Mouse (Mus musculus): ENCODE data around the gene Hint1. TPM values are rescaled to one million over a fixed set of nuclear protein-coding genes. Genes with fewer than 3 reads are reported as not detected.
A peak's percentile ranks its signal among the peaks of the same experiment; 100 is the strongest.

Gene Hint1
- polyA plus RNA-seq, 1 experiment: 558 TPM

- H3K27ac ChIP-seq (replicated peaks; ENCODE audit: low read depth, low read length): no peak overlapping the region
- H3K4me1 ChIP-seq (ENCODE audit: control insufficient read depth, insufficient read depth, insufficient read length, low read length): peaks cover 6% of the 10 kb centered on the region; the same call in 1 of the 2 replicates
Observed at GRCm38 (mm10) chr11:54899657-54900056, 33.5 kb downstream of the Hint1 start.

GRCm38 (mm10) chr11:54902333-54903323, 36.4 kb downstream of the Hint1 start, which contains the start of gene Gpx3:
Gpx3 (plus strand) TSS chr11:54902453.
- Histone ChIP-seq H3K27ac (replicated peaks; ENCODE audit: low read depth, low read length) (peak within 1 kb of the TSS; percentile 45), H3K4me1 (ENCODE audit: control insufficient read depth, insufficient read depth, insufficient read length, low read length) (peaks cover 15% of the 10 kb centered on the region), H3K4me3 (ENCODE audit: insufficient read depth, low read depth, low read length) (peak within 1 kb of the TSS; percentile 79)

More at GRCm38 (mm10) chr11:54899657-54900056, 33.5 kb downstream of the Hint1 start:
- H3K4me3 ChIP-seq (ENCODE audit: insufficient read depth, low read depth, low read length): no peak overlapping the region

GRCm38 (mm10) chr11:54903339-54903738, 37.2 kb downstream of the Hint1 start:
- Histone ChIP-seq H3K4me1 (ENCODE audit: control insufficient read depth, insufficient read depth, insufficient read length, low read length) (peaks cover 15% of the 10 kb centered on the region), H3K27ac (replicated peaks; ENCODE audit: low read depth, low read length) (peak overlapping the region; percentile 45), H3K4me3 (ENCODE audit: insufficient read depth, low read depth, low read length) (peak overlapping the region; percentile 79)

- Histone ChIP-seq H3K4me1 (ENCODE audit: control insufficient read depth, insufficient read depth, insufficient read length, low read length) (peaks cover 15% of the 10 kb centered on the region), H3K4me3 (ENCODE audit: insufficient read depth, low read depth, low read length) (peak overlapping the region; percentile 79; the same call in 1 of the 2 replicates), H3K27ac (replicated peaks; ENCODE audit: low read depth, low read length) (no peak overlapping the region)
Observed at GRCm38 (mm10) chr11:54903940-54904706, 37.9 kb downstream of the Hint1 start.

GRCm38 (mm10) chr11:54905086-54905485, 38.9 kb downstream of the Hint1 start:
- no peak overlapping the region for H3K27ac ChIP-seq (replicated peaks; ENCODE audit: low read depth, low read length)
- H3K4me3 ChIP-seq (ENCODE audit: insufficient read depth, low read depth, low read length): no peak overlapping the region
- H3K4me1 ChIP-seq (ENCODE audit: control insufficient read depth, insufficient read depth, insufficient read length, low read length): peaks cover 18% of the 10 kb centered on the region

- H3K27ac ChIP-seq (replicated peaks; ENCODE audit: low read depth, low read length): peak overlapping the region; percentile 41; the same call in 1 of the 2 replicates
- peaks cover 18% of the 10 kb centered on the region for H3K4me1 ChIP-seq (ENCODE audit: control insufficient read depth, insufficient read depth, insufficient read length, low read length)
- H3K4me3 ChIP-seq (ENCODE audit: insufficient read depth, low read depth, low read length): no peak overlapping the region
Observed at GRCm38 (mm10) chr11:54905931-54906330, 39.7 kb downstream of the Hint1 start.

- peak overlapping the region; percentile 41 for H3K27ac ChIP-seq (replicated peaks; ENCODE audit: low read depth, low read length)
- peaks cover 18% of the 10 kb centered on the region for H3K4me1 ChIP-seq (ENCODE audit: control insufficient read depth, insufficient read depth, insufficient read length, low read length)
- H3K4me3 ChIP-seq (ENCODE audit: insufficient read depth, low read depth, low read length): no peak overlapping the region
Observed at GRCm38 (mm10) chr11:54906466-54906865, 40.3 kb downstream of the Hint1 start.

- H3K27ac ChIP-seq (replicated peaks; ENCODE audit: low read depth, low read length): no peak overlapping the region
- no peak overlapping the region for H3K4me3 ChIP-seq (ENCODE audit: insufficient read depth, low read depth, low read length)
- peaks cover 18% of the 10 kb centered on the region for H3K4me1 ChIP-seq (ENCODE audit: control insufficient read depth, insufficient read depth, insufficient read length, low read length)
Observed at GRCm38 (mm10) chr11:54907259-54907658, 41.1 kb downstream of the Hint1 start.

GRCm38 (mm10) chr11:54909273-54909672, 43.1 kb downstream of the Hint1 start:
- H3K4me3 ChIP-seq (ENCODE audit: insufficient read depth, low read depth, low read length): no peak overlapping the region
- H3K4me1 ChIP-seq (ENCODE audit: control insufficient read depth, insufficient read depth, insufficient read length, low read length): peaks cover 16% of the 10 kb centered on the region
- no peak overlapping the region for H3K27ac ChIP-seq (replicated peaks; ENCODE audit: low read depth, low read length)

- Histone ChIP-seq H3K4me1 (ENCODE audit: control insufficient read depth, insufficient read depth, insufficient read length, low read length) (peaks cover 11% of the 10 kb centered on the region), H3K4me3 (ENCODE audit: insufficient read depth, low read depth, low read length) (no peak overlapping the region), H3K27ac (replicated peaks; ENCODE audit: low read depth, low read length) (no peak overlapping the region)
Observed at GRCm38 (mm10) chr11:54910081-54910665, 44.0 kb downstream of the Hint1 start.

- Histone ChIP-seq H3K27ac (replicated peaks; ENCODE audit: low read depth, low read length) (no peak overlapping the region), H3K4me3 (ENCODE audit: insufficient read depth, low read depth, low read length) (no peak overlapping the region), H3K4me1 (ENCODE audit: control insufficient read depth, insufficient read depth, insufficient read length, low read length) (peaks cover 11% of the 10 kb centered on the region)
Observed at GRCm38 (mm10) chr11:54911201-54911600, 45.0 kb downstream of the Hint1 start.

- H3K4me1 ChIP-seq (ENCODE audit: control insufficient read depth, insufficient read depth, insufficient read length, low read length): peaks cover 7% of the 10 kb centered on the region; the same call in 1 of the 2 replicates
- H3K27ac ChIP-seq (replicated peaks; ENCODE audit: low read depth, low read length): no peak overlapping the region
- H3K4me3 ChIP-seq (ENCODE audit: insufficient read depth, low read depth, low read length): no peak overlapping the region
Observed at GRCm38 (mm10) chr11:54911671-54912502, 45.7 kb downstream of the Hint1 start.

- Histone ChIP-seq H3K4me3 (ENCODE audit: insufficient read depth, low read depth, low read length) (no peak overlapping the region), H3K27ac (replicated peaks; ENCODE audit: low read depth, low read length) (peak overlapping the region; percentile 70), H3K4me1 (ENCODE audit: control insufficient read depth, insufficient read depth, insufficient read length, low read length) (peaks cover 4% of the 10 kb centered on the region; the same call in 1 of the 2 replicates)
Observed at GRCm38 (mm10) chr11:54912503-54913316, 46.5 kb downstream of the Hint1 start.
